Mouse (Mus musculus): ENCODE measurements at regions not wholly inside any gene's neighbourhood (a gene's known extent, or its start where the extent isn't known, plus 50 kb on each side); places are given as distances from the start of the nearest gene placed in this dataset.

GRCm38 (mm10) chr2:46065034-46065802 is 948.0 kb upstream of the Zeb2 start:
- WGBS (ENCODE audit: insufficient replicate concordance), result 59% methylated on average over 7 of the region's 7 CpGs
- H3K4me1 ChIP-seq (ENCODE audit: control insufficient read depth, insufficient read depth, low read length), result no peaks in the 10 kb centered on the region

GRCm38 (mm10) chr2:46055729-46056128 is 938.5 kb upstream of the Zeb2 start:
- Histone ChIP-seq H3K4me1 (ENCODE audit: control insufficient read depth, insufficient read depth, low read length) (no peaks in the 10 kb centered on the region; the same call in 1 of the 2 replicates), H3K9me3 (replicated peaks; ENCODE audit: control insufficient read depth, low read length) (no peaks in the 10 kb centered on the region), H3K4me3 (ENCODE audit: low read depth, low read length) (no peak overlapping the region), H3K27ac (ENCODE audit: low read depth, low read length) (no peak overlapping the region), H3K27me3 (ENCODE audit: control insufficient read depth, insufficient read depth, low read length) (no peaks in the 10 kb centered on the region), H3K36me3 (ENCODE audit: control insufficient read depth, insufficient read depth, low read length) (no peaks in the 10 kb centered on the region), H3K9ac (ENCODE audit: low read depth, low read length) (no peak overlapping the region), H3K4me2 (peak overlapping the region; percentile 24; the same call in 1 of the 2 replicates)
- WGBS (ENCODE audit: insufficient replicate concordance), result 72% methylated on average over 8 of the region's 8 CpGs
- no peak for ATAC-seq (replicated peaks; ENCODE audit: insufficient number of reproducible peaks, low FRiP score, low TSS enrichment)

More at GRCm38 (mm10) chr2:46065034-46065802, 948.0 kb upstream of the Zeb2 start:
- Histone ChIP-seq H3K4me2 (no peak overlapping the region), H3K4me3 (ENCODE audit: low read depth, low read length) (no peak overlapping the region), H3K9me3 (replicated peaks; ENCODE audit: control insufficient read depth, low read length) (no peaks in the 10 kb centered on the region), H3K27me3 (ENCODE audit: control insufficient read depth, insufficient read depth, low read length) (no peaks in the 10 kb centered on the region), H3K36me3 (ENCODE audit: control insufficient read depth, insufficient read depth, low read length) (no peaks in the 10 kb centered on the region), H3K27ac (ENCODE audit: low read depth, low read length) (no peak overlapping the region), H3K9ac (ENCODE audit: low read depth, low read length) (no peak overlapping the region)
- no peak for ATAC-seq (replicated peaks; ENCODE audit: insufficient number of reproducible peaks, low FRiP score, low TSS enrichment)

GRCm38 (mm10) chr2:46054902-46055301 is 937.7 kb upstream of the Zeb2 start:
- Histone ChIP-seq H3K4me2 (no peak overlapping the region), H3K36me3 (ENCODE audit: control insufficient read depth, insufficient read depth, low read length) (no peaks in the 10 kb centered on the region), H3K27me3 (ENCODE audit: control insufficient read depth, insufficient read depth, low read length) (no peaks in the 10 kb centered on the region), H3K4me1 (ENCODE audit: control insufficient read depth, insufficient read depth, low read length) (no peaks in the 10 kb centered on the region; the same call in 1 of the 2 replicates), H3K27ac (ENCODE audit: low read depth, low read length) (no peak overlapping the region), H3K9me3 (replicated peaks; ENCODE audit: control insufficient read depth, low read length) (no peaks in the 10 kb centered on the region), H3K9ac (ENCODE audit: low read depth, low read length) (no peak overlapping the region), H3K4me3 (ENCODE audit: low read depth, low read length) (no peak overlapping the region)
- WGBS (ENCODE audit: insufficient replicate concordance), result 55% methylated on average over 7 of the region's 7 CpGs
- ATAC-seq (replicated peaks; ENCODE audit: insufficient number of reproducible peaks, low FRiP score, low TSS enrichment), result no peak

GRCm38 (mm10) chr2:46021854-46022253 is 904.7 kb upstream of the Zeb2 start:
- no peaks in the 10 kb centered on the region for H3K4me1 ChIP-seq (ENCODE audit: control insufficient read depth, insufficient read depth, low read length)
- H3K4me3 ChIP-seq (ENCODE audit: low read depth, low read length), result no peak overlapping the region
- H3K9ac ChIP-seq (ENCODE audit: low read depth, low read length), result no peak overlapping the region
- H3K27me3 ChIP-seq (ENCODE audit: control insufficient read depth, insufficient read depth, low read length), result no peaks in the 10 kb centered on the region
- 59% methylated on average over 1 of the region's 1 CpGs for WGBS (ENCODE audit: insufficient replicate concordance)
- H3K4me2 ChIP-seq, result no peak overlapping the region
- no peaks in the 10 kb centered on the region for H3K36me3 ChIP-seq (ENCODE audit: control insufficient read depth, insufficient read depth, low read length)
- no peaks in the 10 kb centered on the region for H3K9me3 ChIP-seq (replicated peaks; ENCODE audit: control insufficient read depth, low read length)
- ATAC-seq (replicated peaks; ENCODE audit: insufficient number of reproducible peaks, low FRiP score, low TSS enrichment), result no peak
- no peak overlapping the region for H3K27ac ChIP-seq (ENCODE audit: low read depth, low read length)

- H3K27me3 ChIP-seq (ENCODE audit: control insufficient read depth, insufficient read depth, low read length), result no peaks in the 10 kb centered on the region
- ATAC-seq (replicated peaks; ENCODE audit: insufficient number of reproducible peaks, low FRiP score, low TSS enrichment), result no peak
- H3K27ac ChIP-seq (ENCODE audit: low read depth, low read length), result no peak overlapping the region
- no peak overlapping the region for H3K9ac ChIP-seq (ENCODE audit: low read depth, low read length)
- WGBS (ENCODE audit: insufficient replicate concordance), result 65% methylated on average over 3 of the region's 3 CpGs
- no peak overlapping the region for H3K4me3 ChIP-seq (ENCODE audit: low read depth, low read length)
- H3K36me3 ChIP-seq (ENCODE audit: control insufficient read depth, insufficient read depth, low read length), result no peaks in the 10 kb centered on the region
- no peaks in the 10 kb centered on the region for H3K9me3 ChIP-seq (replicated peaks; ENCODE audit: control insufficient read depth, low read length)
- H3K4me1 ChIP-seq (ENCODE audit: control insufficient read depth, insufficient read depth, low read length), result no peaks in the 10 kb centered on the region
- no peak overlapping the region for H3K4me2 ChIP-seq
These were observed 896.6 kb upstream of the Zeb2 start for GRCm38 (mm10) chr2:46013771-46014269.

- Histone ChIP-seq H3K27me3 (ENCODE audit: control insufficient read depth, insufficient read depth, low read length) (no peaks in the 10 kb centered on the region), H3K36me3 (ENCODE audit: control insufficient read depth, insufficient read depth, low read length) (no peaks in the 10 kb centered on the region), H3K9ac (ENCODE audit: low read depth, low read length) (no peak overlapping the region), H3K9me3 (replicated peaks; ENCODE audit: control insufficient read depth, low read length) (no peaks in the 10 kb centered on the region), H3K4me3 (ENCODE audit: low read depth, low read length) (no peak overlapping the region), H3K27ac (ENCODE audit: low read depth, low read length) (no peak overlapping the region), H3K4me1 (ENCODE audit: control insufficient read depth, insufficient read depth, low read length) (no peaks in the 10 kb centered on the region), H3K4me2 (no peak overlapping the region)
- WGBS (ENCODE audit: insufficient replicate concordance), result 84% methylated on average over 1 of the region's 1 CpGs
- ATAC-seq (replicated peaks; ENCODE audit: insufficient number of reproducible peaks, low FRiP score, low TSS enrichment), result no peak
These were observed 895.5 kb upstream of the Zeb2 start for GRCm38 (mm10) chr2:46012716-46013115.

GRCm38 (mm10) chr2:45975157-45975556 is 858.0 kb upstream of the Zeb2 start:
- Histone ChIP-seq H3K4me1 (ENCODE audit: control insufficient read depth, insufficient read depth, low read length) (no peaks in the 10 kb centered on the region), H3K27ac (ENCODE audit: low read depth, low read length) (no peak overlapping the region), H3K9ac (ENCODE audit: low read depth, low read length) (no peak overlapping the region), H3K36me3 (ENCODE audit: control insufficient read depth, insufficient read depth, low read length) (no peaks in the 10 kb centered on the region), H3K4me3 (ENCODE audit: low read depth, low read length) (no peak overlapping the region), H3K27me3 (ENCODE audit: control insufficient read depth, insufficient read depth, low read length) (no peaks in the 10 kb centered on the region), H3K9me3 (replicated peaks; ENCODE audit: control insufficient read depth, low read length) (no peaks in the 10 kb centered on the region), H3K4me2 (no peak overlapping the region)
- no peak for ATAC-seq (replicated peaks; ENCODE audit: insufficient number of reproducible peaks, low FRiP score, low TSS enrichment)

GRCm38 (mm10) chr2:45968635-45969034 is 851.4 kb upstream of the Zeb2 start:
- 82% methylated on average over 5 of the region's 5 CpGs for WGBS (ENCODE audit: insufficient replicate concordance)
- Histone ChIP-seq H3K9ac (ENCODE audit: low read depth, low read length) (no peak overlapping the region), H3K36me3 (ENCODE audit: control insufficient read depth, insufficient read depth, low read length) (no peaks in the 10 kb centered on the region), H3K4me3 (ENCODE audit: low read depth, low read length) (no peak overlapping the region), H3K4me2 (no peak overlapping the region), H3K27me3 (ENCODE audit: control insufficient read depth, insufficient read depth, low read length) (no peaks in the 10 kb centered on the region), H3K4me1 (ENCODE audit: control insufficient read depth, insufficient read depth, low read length) (no peaks in the 10 kb centered on the region), H3K27ac (ENCODE audit: low read depth, low read length) (no peak overlapping the region), H3K9me3 (replicated peaks; ENCODE audit: control insufficient read depth, low read length) (no peaks in the 10 kb centered on the region)
- no peak for ATAC-seq (replicated peaks; ENCODE audit: insufficient number of reproducible peaks, low FRiP score, low TSS enrichment)

GRCm38 (mm10) chr2:45956792-45957330 is 839.7 kb upstream of the Zeb2 start:
- H3K27me3 ChIP-seq (ENCODE audit: control insufficient read depth, insufficient read depth, low read length), result no peaks in the 10 kb centered on the region
- no peak overlapping the region for H3K27ac ChIP-seq (ENCODE audit: low read depth, low read length)
- ATAC-seq (replicated peaks; ENCODE audit: insufficient number of reproducible peaks, low FRiP score, low TSS enrichment), result no peak
- 77% methylated on average over 4 of the region's 4 CpGs for WGBS (ENCODE audit: insufficient replicate concordance)
- H3K4me1 ChIP-seq (ENCODE audit: control insufficient read depth, insufficient read depth, low read length), result no peaks in the 10 kb centered on the region
- H3K36me3 ChIP-seq (ENCODE audit: control insufficient read depth, insufficient read depth, low read length), result no peaks in the 10 kb centered on the region
- no peak overlapping the region for H3K4me2 ChIP-seq
- no peak overlapping the region for H3K4me3 ChIP-seq (ENCODE audit: low read depth, low read length)
- no peak overlapping the region for H3K9ac ChIP-seq (ENCODE audit: low read depth, low read length)
- H3K9me3 ChIP-seq (replicated peaks; ENCODE audit: control insufficient read depth, low read length), result no peaks in the 10 kb centered on the region
